Mouse (Mus musculus) MEL (cell line): ENCODE data around the gene Gm5565. TPM values are rescaled to one million over a fixed set of nuclear protein-coding genes. Genes with fewer than 3 reads are reported as not detected.

Experiments
- DNase-seq: peaks from one replicate; pipeline ENCODE4 v3.0.0; 2011; ENCODE audit warnings: low read depth, low spot score
- H3K27ac ChIP-seq: 2 replicates; pipeline ENCODE4 v1.5.1; 2012; ENCODE audit warnings: low read depth, mild to moderate bottlenecking, control low read depth, low read length, moderate library complexity; ENCODE audit not compliant: control insufficient read depth
- H3K27me3 ChIP-seq, 2 experiments: fragments of 150-350 bp in 1 of 2; sonication (generic) in 1 of 2; 2 replicates each; pipeline ENCODE4 v1.6.1; 2012; ENCODE audit warnings: low read length in 2 of 2, mild to moderate bottlenecking in 2 of 2, improper control_type of control experiment in 1 of 2, moderate library complexity in 1 of 2; ENCODE audit not compliant: insufficient read depth in 2 of 2, control insufficient read depth in 1 of 2
- H3K36me3 ChIP-seq, 2 experiments: 2 replicates each; pipeline ENCODE4 v1.6.1; 2012 to 2014; ENCODE audit warnings: low read length in 2 of 2, improper control_type of control experiment in 1 of 2, inconsistent platforms in 1 of 2, mild to moderate bottlenecking in 1 of 2; ENCODE audit not compliant: insufficient read depth in 2 of 2, control insufficient read depth in 1 of 2
- H3K4me1 ChIP-seq, 2 experiments: fragments of 150-350 bp in 1 of 2; sonication (generic) in 1 of 2; 2 replicates each; pipeline ENCODE4 v1.6.1; 2012; ENCODE audit warnings: low read length in 2 of 2, improper control_type of control experiment in 1 of 2, mild to moderate bottlenecking in 1 of 2; ENCODE audit not compliant: insufficient read depth in 2 of 2, control insufficient read depth in 1 of 2
- H3K4me3 ChIP-seq, 2 experiments: fragments of 150-350 bp in 1 of 2; sonication (generic) in 1 of 2; 2 replicates each; pipeline ENCODE4 v1.5.1; 2012; ENCODE audit warnings: low read depth in 2 of 2, low read length in 2 of 2, mild to moderate bottlenecking in 2 of 2, moderate library complexity in 2 of 2, control low read depth in 1 of 2, improper control_type of control experiment in 1 of 2; ENCODE audit not compliant: control insufficient read depth in 1 of 2, insufficient read depth in 1 of 2
- H3K79me2 ChIP-seq: 2 replicates; pipeline ENCODE4 v1.6.1; 2012; ENCODE audit warnings: mild to moderate bottlenecking, low read length, moderate library complexity; ENCODE audit not compliant: control insufficient read depth, poor library complexity, insufficient read depth
- H3K9ac ChIP-seq: 2 replicates; pipeline ENCODE4 v1.6.1; 2012; ENCODE audit warnings: low read depth, mild to moderate bottlenecking, control low read depth, low read length, moderate library complexity; ENCODE audit not compliant: control insufficient read depth, poor library complexity, severe bottlenecking
- H3K9me3 ChIP-seq: fragments of 150-350 bp; sonication (generic); replicated peaks from 2 replicates; pipeline ENCODE4 v1.6.1; 2012; ENCODE audit warnings: mild to moderate bottlenecking, low read length, improper control_type of control experiment, moderate library complexity; ENCODE audit not compliant: insufficient read depth
- CTCF ChIP-seq, 3 experiments: IDR thresholded peaks in 2 of 3; conservative IDR thresholded peaks in 1 of 3; 2 replicates each; pipeline ENCODE4 v1.5.1; 2011 to 2012; ENCODE audit warnings: low read length in 3 of 3, low read depth in 2 of 3, mild to moderate bottlenecking in 2 of 3, improper control_type of control experiment in 1 of 3, inconsistent platforms in 1 of 3, mixed read lengths in 1 of 3, moderate library complexity in 1 of 3; ENCODE audit not compliant: control insufficient read depth in 1 of 3, insufficient read depth in 1 of 3, poor library complexity in 1 of 3, severe bottlenecking in 1 of 3
- E2F4 ChIP-seq: IDR thresholded peaks from 2 replicates; pipeline ENCODE4 v1.6.1; 2011; ENCODE audit warnings: low read depth, low read length, improper control_type of control experiment, borderline replicate concordance
- EP300 ChIP-seq, 2 experiments: IDR thresholded peaks; 2 replicates each; pipeline ENCODE4 v1.6.1; 2011; ENCODE audit warnings: improper control_type of control experiment in 2 of 2, low read length in 2 of 2, low read depth in 1 of 2, mild to moderate bottlenecking in 1 of 2
- GABPA ChIP-seq: IDR thresholded peaks from 2 replicates; pipeline ENCODE4 v1.6.1; 2012; ENCODE audit warnings: low read depth, mild to moderate bottlenecking, inconsistent platforms, low read length, improper control_type of control experiment, moderate library complexity
- HCFC1 ChIP-seq: IDR thresholded peaks from 2 replicates; pipeline ENCODE4 v1.6.1; 2012; ENCODE audit warnings: low read depth, mild to moderate bottlenecking, inconsistent platforms, low read length, improper control_type of control experiment, moderate library complexity
- KAT2A ChIP-seq: conservative IDR thresholded peaks from 2 replicates; pipeline ENCODE4 v1.6.1; 2012; ENCODE audit warnings: low read depth, low read length, improper control_type of control experiment, inconsistent platforms
- MAFK ChIP-seq: IDR thresholded peaks from 2 replicates; pipeline ENCODE4 v1.6.1; 2011; ENCODE audit warnings: low read depth, mild to moderate bottlenecking, low read length, improper control_type of control experiment, borderline replicate concordance
- MAX ChIP-seq: IDR thresholded peaks from 2 replicates; pipeline ENCODE4 v1.6.1; 2011; ENCODE audit warnings: low read length, improper control_type of control experiment
- MAZ ChIP-seq: IDR thresholded peaks from 2 replicates; pipeline ENCODE4 v1.6.1; 2012; ENCODE audit warnings: low read depth, mild to moderate bottlenecking, inconsistent platforms, low read length, improper control_type of control experiment
- MEF2A ChIP-seq: IDR thresholded peaks from 2 replicates; pipeline ENCODE4 v1.6.1; 2014; ENCODE audit warnings: low read depth, mild to moderate bottlenecking, inconsistent platforms, low read length, improper control_type of control experiment; ENCODE audit not compliant: poor library complexity, insufficient replicate concordance, severe bottlenecking; ENCODE audit errors: extremely low read depth
- MYB ChIP-seq: IDR thresholded peaks from 2 replicates; pipeline ENCODE4 v1.6.1; 2011; ENCODE audit warnings: mild to moderate bottlenecking, low read depth, low read length, improper control_type of control experiment
- MYC ChIP-seq: IDR thresholded peaks from 2 replicates; pipeline ENCODE4 v1.6.1; 2011; ENCODE audit warnings: low read depth, mild to moderate bottlenecking, low read length, improper control_type of control experiment, moderate library complexity
- NELFE ChIP-seq: IDR thresholded peaks from 2 replicates; pipeline ENCODE4 v1.6.1; 2011; ENCODE audit warnings: low read depth, low read length, improper control_type of control experiment
- NRF1 ChIP-seq: IDR thresholded peaks from 2 replicates; pipeline ENCODE4 v1.6.1; 2014; ENCODE audit warnings: low read depth, mild to moderate bottlenecking, inconsistent platforms, low read length, improper control_type of control experiment, moderate library complexity; ENCODE audit not compliant: poor library complexity, insufficient read depth, severe bottlenecking
- POLR2A ChIP-seq, 2 experiments: IDR thresholded peaks; 2 replicates each; pipeline ENCODE4 v1.6.1; 2011 to 2012; ENCODE audit warnings: low read length in 2 of 2, mild to moderate bottlenecking in 2 of 2, control low read depth in 1 of 2, improper control_type of control experiment in 1 of 2, low read depth in 1 of 2, moderate library complexity in 1 of 2; ENCODE audit not compliant: control insufficient read depth in 1 of 2, insufficient read depth in 1 of 2, poor library complexity in 1 of 2
- POLR2AphosphoS2 ChIP-seq: IDR thresholded peaks from 2 replicates; pipeline ENCODE4 v1.6.1; 2011; ENCODE audit warnings: low read length, improper control_type of control experiment
- POLR2AphosphoS5 ChIP-seq: IDR thresholded peaks from 2 replicates; pipeline ENCODE4 v1.6.1; 2012; ENCODE audit warnings: low read depth, borderline replicate concordance, mild to moderate bottlenecking, inconsistent platforms, low read length, moderate library complexity, mixed read lengths
- RAD21 ChIP-seq: IDR thresholded peaks from 2 replicates; pipeline ENCODE4 v1.6.1; 2011; ENCODE audit warnings: mild to moderate bottlenecking, low read depth, low read length, improper control_type of control experiment
- SIN3A ChIP-seq: IDR thresholded peaks from 2 replicates; pipeline ENCODE4 v1.6.1; 2012; ENCODE audit warnings: low read length, improper control_type of control experiment, inconsistent platforms
- SMC3 ChIP-seq: IDR thresholded peaks from 2 replicates; pipeline ENCODE4 v1.6.1; 2011; ENCODE audit warnings: low read depth, low read length, improper control_type of control experiment
- TBP ChIP-seq: IDR thresholded peaks from 2 replicates; pipeline ENCODE4 v1.8.0; 2011; ENCODE audit warnings: low read depth, low read length, improper control_type of control experiment
- TCF12 ChIP-seq: IDR thresholded peaks from 2 replicates; pipeline ENCODE4 v1.6.1; 2014; ENCODE audit warnings: low read depth, mild to moderate bottlenecking, inconsistent platforms, low read length, improper control_type of control experiment, moderate library complexity
- USF1 ChIP-seq: IDR thresholded peaks from 2 replicates; pipeline ENCODE4 v1.6.1; 2014; ENCODE audit warnings: low read depth, mild to moderate bottlenecking, inconsistent platforms, low read length, improper control_type of control experiment, moderate library complexity
- USF2 ChIP-seq, 2 experiments: IDR thresholded peaks; 2 replicates each; pipeline ENCODE4 v1.6.1; 2011 to 2012; ENCODE audit warnings: improper control_type of control experiment in 2 of 2, low read length in 2 of 2, borderline replicate concordance in 1 of 2, inconsistent platforms in 1 of 2, low read depth in 1 of 2, mild to moderate bottlenecking in 1 of 2; ENCODE audit not compliant: insufficient read depth in 1 of 2
- ZC3H11A ChIP-seq: IDR thresholded peaks from 2 replicates; pipeline ENCODE4 v1.6.1; 2012; ENCODE audit warnings: low read depth, mild to moderate bottlenecking, inconsistent platforms, low read length, improper control_type of control experiment
- ZKSCAN1 ChIP-seq: IDR thresholded peaks from 2 replicates; pipeline ENCODE4 v1.6.1; 2012; ENCODE audit warnings: low read depth, mild to moderate bottlenecking, inconsistent platforms, low read length, improper control_type of control experiment, moderate library complexity
- ZNF384 ChIP-seq: IDR thresholded peaks from 2 replicates; pipeline ENCODE4 v1.6.1; 2012; ENCODE audit warnings: low read depth, mild to moderate bottlenecking, inconsistent platforms, low read length, improper control_type of control experiment
- polyA plus RNA-seq, 2 experiments: library from polyadenylated mRNA; stranded (reverse) in 1 of 2; unstranded in 1 of 2; fragments of >175 nt in 1 of 2; fragments of >200 nt in 1 of 2; gene quantifications; 2 replicates each; pipeline versions ENCODE4 v1.2.1 to v1.2.4; 2012; ENCODE audit warnings: low replicate concordance in 2 of 2, low read depth in 1 of 2; ENCODE audit not compliant: insufficient read length in 2 of 2, insufficient read depth in 1 of 2, missing spikeins in 1 of 2
- total RNA-seq: library from RNA; depleted of rRNA; stranded (reverse); fragments of 300-350 nt; gene quantifications from 2 replicates; pipeline ENCODE4 v1.2.3, GENCODE M21; 2012

Gene Gm5565
- total and polyA plus RNA-seq, 3 experiments: not detected

DNA sequence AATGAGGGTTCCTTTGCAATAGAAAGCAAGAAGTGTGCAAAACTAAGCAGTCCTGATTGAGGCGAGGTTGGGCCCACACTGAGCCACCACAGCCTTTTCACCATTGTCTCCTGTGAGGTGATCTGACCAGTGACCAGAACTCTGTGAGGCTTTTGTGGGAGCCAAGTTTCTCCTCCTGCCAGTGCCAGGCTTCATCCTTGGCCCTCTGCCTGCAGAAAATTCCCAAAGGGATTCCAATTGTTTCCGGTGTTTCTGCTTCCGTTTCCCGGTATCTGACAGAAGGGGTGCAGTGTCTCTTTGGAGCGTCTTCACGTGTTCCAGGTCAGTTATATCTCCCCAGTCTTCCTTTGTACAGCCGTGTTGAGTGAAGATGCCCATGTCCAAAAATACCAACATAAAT, 28.4 kb upstream of the Gm5565 start:
- no peaks in the 10 kb centered on the region for H3K27me3 ChIP-seq
- no peaks in the 10 kb centered on the region for H3K9me3 ChIP-seq
- no peak for DNase-seq
- TF ChIP-seq ZKSCAN1 (no peak), MAX (no peak), POLR2A (IDR thresholded peaks at IDR 0.05; ENCODE audit: control insufficient read depth in 1 of 2, insufficient read depth in 1 of 2, low read depth in 1 of 2, low read length in 2 of 2, poor library complexity in 1 of 2) (no peak), MAFK (no peak), MAZ (no peak), SIN3A (no peak), HCFC1 (no peak), NELFE (no peak), ZNF384 (no peak), USF1 (no peak), MYB (no peak), POLR2AphosphoS2 (no peak), EP300 (IDR thresholded peaks at IDR 0.05; ENCODE audit: low read depth in 1 of 2, low read length in 2 of 2) (no peak), TBP (no peak), GABPA (no peak), POLR2AphosphoS5 (no peak), E2F4 (no peak), ZC3H11A (no peak), SMC3 (no peak)
- no peaks in the 10 kb centered on the region for H3K4me1 ChIP-seq
- no peak overlapping the region for H3K4me3 ChIP-seq
- H3K79me2 ChIP-seq: no peaks in the 10 kb centered on the region
- no peaks in the 10 kb centered on the region for H3K36me3 ChIP-seq
- no peak overlapping the region for H3K27ac ChIP-seq
- no peak overlapping the region for H3K9ac ChIP-seq

DNA sequence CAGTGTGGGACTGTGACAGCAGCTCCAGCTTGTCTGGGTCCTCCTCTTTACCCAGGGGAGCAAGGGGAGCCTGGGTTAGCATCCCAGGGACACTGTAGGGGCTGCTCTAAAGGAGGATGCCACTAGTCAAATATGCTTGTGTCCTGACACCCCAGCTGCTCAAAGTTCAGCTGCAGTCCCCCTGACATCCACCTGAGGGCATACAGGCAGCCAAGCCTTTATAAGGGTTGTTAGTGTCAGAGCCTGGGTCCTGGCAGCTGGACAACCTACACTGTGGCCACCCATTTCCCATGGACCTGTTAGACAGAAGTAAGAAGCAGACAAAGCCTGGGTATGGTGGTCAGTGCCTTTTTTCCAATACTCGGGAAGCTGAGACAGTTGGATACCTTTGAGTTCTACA, 27.8 kb upstream of the Gm5565 start:
- Histone ChIP-seq H3K9me3 (no peaks in the 10 kb centered on the region), H3K27me3 (no peaks in the 10 kb centered on the region), H3K4me3 (no peak overlapping the region), H3K4me1 (no peaks in the 10 kb centered on the region), H3K9ac (no peak overlapping the region), H3K27ac (no peak overlapping the region), H3K79me2 (no peaks in the 10 kb centered on the region), H3K36me3 (no peaks in the 10 kb centered on the region)
- no peak for TF ChIP-seq NRF1
- no peak for TF ChIP-seq USF2 (IDR thresholded peaks at IDR 0.05; ENCODE audit: borderline replicate concordance in 1 of 2, insufficient read depth in 1 of 2, low read depth in 1 of 2, low read length in 2 of 2)
- TF ChIP-seq MAZ: no peak
- TF ChIP-seq MYC: no peak
- TF ChIP-seq RAD21: peak; percentile 1; the same call in 1 of the 2 replicates
- TF ChIP-seq TCF12: no peak
- no peak for TF ChIP-seq KAT2A
- no peak for TF ChIP-seq NELFE
- TF ChIP-seq SMC3: peak; percentile 41
- TF ChIP-seq MEF2A: no peak
- TF ChIP-seq CTCF (IDR thresholded peaks at IDR 0.05 in 2 of 3, conservative IDR thresholded peaks at IDR 0.05 in 1 of 3; ENCODE audit: control insufficient read depth in 1 of 3, insufficient read depth in 1 of 3, low read depth in 2 of 3, low read length in 3 of 3, poor library complexity in 1 of 3, severe bottlenecking in 1 of 3): peak; percentile 12 to 37 (median 14); a peak in 2 of 6 replicates
- DNase-seq: no peak
